Mouse (Mus musculus) CH12.LX (cell line): ENCODE data around the gene Ctnnd2.

Experiments
- CTCF ChIP-seq, 2 experiments: IDR thresholded peaks in 1 of 2; conservative IDR thresholded peaks in 1 of 2; 2 replicates each; pipeline ENCODE4 v1.5.1; 2011 to 2012; ENCODE audit warnings: low read depth in 2 of 2, low read length in 2 of 2, improper control_type of control experiment in 1 of 2, inconsistent platforms in 1 of 2, mild to moderate bottlenecking in 1 of 2, moderate library complexity in 1 of 2
- EP300 ChIP-seq: IDR thresholded peaks from 2 replicates; pipeline ENCODE4 v1.6.1; 2011; ENCODE audit warnings: low read length, improper control_type of control experiment
- GABPA ChIP-seq: IDR thresholded peaks from 2 replicates; pipeline ENCODE4 v1.6.1; 2012; ENCODE audit warnings: low read depth, low read length, improper control_type of control experiment, inconsistent platforms; ENCODE audit not compliant: insufficient replicate concordance
- MAFK ChIP-seq: IDR thresholded peaks from 2 replicates; pipeline ENCODE4 v1.6.1; 2011; ENCODE audit warnings: low read length, improper control_type of control experiment; ENCODE audit not compliant: insufficient replicate concordance
- NRF1 ChIP-seq: IDR thresholded peaks from 2 replicates; pipeline ENCODE4 v1.6.1; 2014; ENCODE audit warnings: low read depth, mild to moderate bottlenecking, inconsistent platforms, low read length, improper control_type of control experiment, moderate library complexity
- POLR2A ChIP-seq: IDR thresholded peaks from 2 replicates; pipeline ENCODE4 v1.6.1; 2011; ENCODE audit warnings: low read depth, mild to moderate bottlenecking, improper control_type of control experiment, low read length
- SIN3A ChIP-seq: IDR thresholded peaks from 2 replicates; pipeline ENCODE4 v1.6.1; 2012; ENCODE audit warnings: low read length, improper control_type of control experiment, inconsistent platforms
- USF2 ChIP-seq: conservative IDR thresholded peaks from 2 replicates; pipeline ENCODE4 v1.6.1; 2011; ENCODE audit warnings: low read depth, low read length, improper control_type of control experiment

DNA sequence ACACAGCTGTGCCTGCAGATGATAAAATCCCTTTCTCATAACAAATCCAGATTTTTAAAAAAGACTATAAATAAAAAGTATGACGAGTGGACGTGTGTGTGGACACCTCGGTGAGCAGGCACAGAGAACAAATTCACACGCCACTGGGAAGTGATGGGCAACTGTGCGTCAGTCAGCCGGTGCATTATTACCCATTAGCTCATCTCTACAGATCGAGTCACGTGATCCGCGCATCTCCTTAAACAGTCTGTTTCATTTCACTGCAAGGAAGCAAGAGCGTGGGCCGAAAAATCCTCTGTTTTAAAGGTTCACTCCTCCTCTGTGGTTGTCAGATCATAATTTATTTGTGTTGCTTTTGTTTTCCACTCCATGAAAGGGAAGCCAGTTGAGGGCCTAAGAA, 378.6 kb downstream of the Ctnnd2 start:
- TF ChIP-seq CTCF (conservative IDR thresholded peaks at IDR 0.05 in 1 of 2, IDR thresholded peaks at IDR 0.05 in 1 of 2; ENCODE audit: low read depth in 2 of 2, low read length in 2 of 2) (no peak), POLR2A (no peak), GABPA (no peak), EP300 (no peak), USF2 (no peak), MAFK (no peak), SIN3A (no peak), NRF1 (no peak)
